Mouse (Mus musculus): ENCODE measurements around the gene Tmprss3. TPM values are rescaled to one million over a fixed set of nuclear protein-coding genes. Genes with fewer than 3 reads are reported as not detected.

The Tmprss3 gene
- polyA plus RNA-seq, 1 experiment = 0.24 TPM

GRCm38 (mm10) chr17:31208654-31209053 is 9.9 kb upstream of the Tmprss3 start:
- TF ChIP-seq EP300 (IDR thresholded peaks at IDR 0.05; ENCODE audit: insufficient read depth, low read depth, low read length) = no peak
- TF ChIP-seq CTCF (IDR thresholded peaks at IDR 0.05; ENCODE audit: low read depth, low read length) = no peak
- no peak for TF ChIP-seq POLR2A (IDR thresholded peaks at IDR 0.05; ENCODE audit: insufficient read depth, low read length)
- Histone ChIP-seq H3K9ac (ENCODE audit: low read depth, poor library complexity, severe bottlenecking) (no peak overlapping the region), H3K27ac (ENCODE audit: insufficient read depth, low read length) (no peak overlapping the region), H3K9me3 (replicated peaks; ENCODE audit: control insufficient read depth, insufficient read depth, low read length, poor library complexity, severe bottlenecking) (no peaks in the 10 kb centered on the region), H3K4me1 (ENCODE audit: control insufficient read depth, insufficient read depth, low read length) (no peaks in the 10 kb centered on the region), H3K27me3 (ENCODE audit: control insufficient read depth, insufficient read depth, low read length, poor library complexity, severe bottlenecking) (no peaks in the 10 kb centered on the region), H3K4me3 (ENCODE audit: low read depth, low read length) (no peak overlapping the region), H3K36me3 (ENCODE audit: control insufficient read depth, insufficient read depth, low read length, poor library complexity, severe bottlenecking) (no peaks in the 10 kb centered on the region)

GRCm38 (mm10) chr17:31207771-31208334 is 9.1 kb upstream of the Tmprss3 start, which contains the start of gene Ubash3a:
Gene Ubash3a, plus strand, starts transcription at chr17:31207873.
- Histone ChIP-seq H3K4me3 (ENCODE audit: low read depth, low read length) (no peak within 1 kb of the TSS), H3K9me3 (replicated peaks; ENCODE audit: control insufficient read depth, insufficient read depth, low read length, poor library complexity, severe bottlenecking) (no peaks in the 10 kb centered on the region), H3K36me3 (ENCODE audit: control insufficient read depth, insufficient read depth, low read length, poor library complexity, severe bottlenecking) (no peaks in the 10 kb centered on the region), H3K27me3 (ENCODE audit: control insufficient read depth, insufficient read depth, low read length, poor library complexity, severe bottlenecking) (no peaks in the 10 kb centered on the region), H3K9ac (ENCODE audit: low read depth, poor library complexity, severe bottlenecking) (no peak within 1 kb of the TSS), H3K4me1 (ENCODE audit: control insufficient read depth, insufficient read depth, low read length) (no peaks in the 10 kb centered on the region), H3K27ac (ENCODE audit: insufficient read depth, low read length) (no peak within 1 kb of the TSS)
- TF ChIP-seq CTCF (IDR thresholded peaks at IDR 0.05; ENCODE audit: low read depth, low read length) = no peak
- TF ChIP-seq POLR2A (IDR thresholded peaks at IDR 0.05; ENCODE audit: insufficient read depth, low read length) = no peak
- no peak for TF ChIP-seq EP300 (IDR thresholded peaks at IDR 0.05; ENCODE audit: insufficient read depth, low read depth, low read length)

GRCm38 (mm10) chr17:31196283-31196682 is 2.5 kb downstream of the Tmprss3 start:
- H3K27ac ChIP-seq (ENCODE audit: insufficient read depth, low read length) = no peak overlapping the region
- TF ChIP-seq CTCF (IDR thresholded peaks at IDR 0.05; ENCODE audit: low read depth, low read length) = no peak
- no peak for TF ChIP-seq EP300 (IDR thresholded peaks at IDR 0.05; ENCODE audit: insufficient read depth, low read depth, low read length)
- TF ChIP-seq POLR2A (IDR thresholded peaks at IDR 0.05; ENCODE audit: insufficient read depth, low read length) = no peak
- no peaks in the 10 kb centered on the region for H3K27me3 ChIP-seq (ENCODE audit: control insufficient read depth, insufficient read depth, low read length, poor library complexity, severe bottlenecking)
- no peaks in the 10 kb centered on the region for H3K9me3 ChIP-seq (replicated peaks; ENCODE audit: control insufficient read depth, insufficient read depth, low read length, poor library complexity, severe bottlenecking)
- H3K36me3 ChIP-seq (ENCODE audit: control insufficient read depth, insufficient read depth, low read length, poor library complexity, severe bottlenecking) = no peaks in the 10 kb centered on the region
- H3K9ac ChIP-seq (ENCODE audit: low read depth, poor library complexity, severe bottlenecking) = no peak overlapping the region
- no peak overlapping the region for H3K4me3 ChIP-seq (ENCODE audit: low read depth, low read length)
- no peaks in the 10 kb centered on the region for H3K4me1 ChIP-seq (ENCODE audit: control insufficient read depth, insufficient read depth, low read length)

GRCm38 (mm10) chr17:31195207-31195606 is 3.6 kb downstream of the Tmprss3 start:
- H3K9ac ChIP-seq (ENCODE audit: low read depth, poor library complexity, severe bottlenecking) = no peak overlapping the region
- no peaks in the 10 kb centered on the region for H3K4me1 ChIP-seq (ENCODE audit: control insufficient read depth, insufficient read depth, low read length)
- TF ChIP-seq EP300 (IDR thresholded peaks at IDR 0.05; ENCODE audit: insufficient read depth, low read depth, low read length) (no peak), CTCF (IDR thresholded peaks at IDR 0.05; ENCODE audit: low read depth, low read length) (no peak)
- H3K27me3 ChIP-seq (ENCODE audit: control insufficient read depth, insufficient read depth, low read length, poor library complexity, severe bottlenecking) = no peaks in the 10 kb centered on the region
- no peaks in the 10 kb centered on the region for H3K36me3 ChIP-seq (ENCODE audit: control insufficient read depth, insufficient read depth, low read length, poor library complexity, severe bottlenecking)
- H3K4me3 ChIP-seq (ENCODE audit: low read depth, low read length) = no peak overlapping the region
- no peaks in the 10 kb centered on the region for H3K9me3 ChIP-seq (replicated peaks; ENCODE audit: control insufficient read depth, insufficient read depth, low read length, poor library complexity, severe bottlenecking)
- H3K27ac ChIP-seq (ENCODE audit: insufficient read depth, low read length) = no peak overlapping the region

- Histone ChIP-seq H3K9ac (ENCODE audit: low read depth, poor library complexity, severe bottlenecking) (no peak overlapping the region), H3K9me3 (replicated peaks; ENCODE audit: control insufficient read depth, insufficient read depth, low read length, poor library complexity, severe bottlenecking) (no peaks in the 10 kb centered on the region), H3K27me3 (ENCODE audit: control insufficient read depth, insufficient read depth, low read length, poor library complexity, severe bottlenecking) (no peaks in the 10 kb centered on the region), H3K27ac (ENCODE audit: insufficient read depth, low read length) (no peak overlapping the region), H3K4me3 (ENCODE audit: low read depth, low read length) (no peak overlapping the region), H3K36me3 (ENCODE audit: control insufficient read depth, insufficient read depth, low read length, poor library complexity, severe bottlenecking) (no peaks in the 10 kb centered on the region), H3K4me1 (ENCODE audit: control insufficient read depth, insufficient read depth, low read length) (no peaks in the 10 kb centered on the region)
- no peak for TF ChIP-seq EP300 (IDR thresholded peaks at IDR 0.05; ENCODE audit: insufficient read depth, low read depth, low read length)
- TF ChIP-seq CTCF (IDR thresholded peaks at IDR 0.05; ENCODE audit: low read depth, low read length) = no peak
- TF ChIP-seq POLR2A (IDR thresholded peaks at IDR 0.05; ENCODE audit: insufficient read depth, low read length) = no peak
Measured at GRCm38 (mm10) chr17:31193360-31193759, 5.4 kb downstream of the Tmprss3 start.

GRCm38 (mm10) chr17:31192663-31193062 is 6.1 kb downstream of the Tmprss3 start:
- H3K27ac ChIP-seq (ENCODE audit: insufficient read depth, low read length) = no peak overlapping the region
- no peak overlapping the region for H3K9ac ChIP-seq (ENCODE audit: low read depth, poor library complexity, severe bottlenecking)
- H3K4me1 ChIP-seq (ENCODE audit: control insufficient read depth, insufficient read depth, low read length) = no peaks in the 10 kb centered on the region
- no peaks in the 10 kb centered on the region for H3K9me3 ChIP-seq (replicated peaks; ENCODE audit: control insufficient read depth, insufficient read depth, low read length, poor library complexity, severe bottlenecking)
- no peaks in the 10 kb centered on the region for H3K36me3 ChIP-seq (ENCODE audit: control insufficient read depth, insufficient read depth, low read length, poor library complexity, severe bottlenecking)
- TF ChIP-seq EP300 (IDR thresholded peaks at IDR 0.05; ENCODE audit: insufficient read depth, low read depth, low read length) = no peak
- no peaks in the 10 kb centered on the region for H3K27me3 ChIP-seq (ENCODE audit: control insufficient read depth, insufficient read depth, low read length, poor library complexity, severe bottlenecking)
- H3K4me3 ChIP-seq (ENCODE audit: low read depth, low read length) = no peak overlapping the region
